Mouse (Mus musculus) myocyte (in vitro differentiated cells): ENCODE measurements around the gene Ociad2. TPM values are rescaled to one million over a fixed set of nuclear protein-coding genes. Genes with fewer than 3 reads are reported as not detected.

Experiments used
- H3K27me3 ChIP-seq: one replicate; pipeline ENCODE4 v1.6.1; 2011; ENCODE audit not compliant: control insufficient read depth, insufficient read depth, insufficient read length
- H3K36me3 ChIP-seq: one replicate; pipeline ENCODE4 v1.6.1; 2011; ENCODE audit not compliant: control insufficient read depth, insufficient read depth
- H3K4me2 ChIP-seq: one replicate; pipeline ENCODE4 v1.6.1; 2011; ENCODE audit warnings: low read depth, control low read depth
- H3K4me3 ChIP-seq: one replicate; pipeline ENCODE4 v1.5.1; 2011; ENCODE audit warnings: mild to moderate bottlenecking, control low read depth, moderate library complexity
- H3K79me2 ChIP-seq: one replicate; pipeline ENCODE4 v1.6.1; 2011; ENCODE audit not compliant: control insufficient read depth, insufficient read depth
- H3ac ChIP-seq: one replicate; pipeline ENCODE4 v1.6.1; 2011; ENCODE audit not compliant: control insufficient read depth, insufficient read length
- CEBPB ChIP-seq: IDR thresholded peaks from 2 replicates; pipeline ENCODE4 v1.6.1; 2011; ENCODE audit warnings: mild to moderate bottlenecking, moderate library complexity; ENCODE audit not compliant: poor library complexity, insufficient read depth, severe bottlenecking
- E2F4 ChIP-seq: IDR thresholded peaks from one replicate; pipeline ENCODE4 v1.6.1; 2011; ENCODE audit warnings: mild to moderate bottlenecking, control low read depth, moderate library complexity; ENCODE audit not compliant: insufficient read depth
- MAX ChIP-seq: IDR thresholded peaks from one replicate; pipeline ENCODE4 v1.6.1; 2011; ENCODE audit warnings: low read depth, mild to moderate bottlenecking, control low read depth
- MYOD1 ChIP-seq, 3 experiments: IDR thresholded peaks; one replicate each; pipeline ENCODE4 v1.6.1; 2011; ENCODE audit warnings: control low read depth in 2 of 3, low read depth in 2 of 3, mild to moderate bottlenecking in 2 of 3, moderate library complexity in 1 of 3; ENCODE audit not compliant: insufficient read length in 2 of 3, control insufficient read depth in 1 of 3
- MYOG ChIP-seq, 3 experiments: IDR thresholded peaks; one replicate each; pipeline ENCODE4 v1.6.1; 2011; ENCODE audit warnings: control low read depth in 2 of 3, low read depth in 2 of 3, mild to moderate bottlenecking in 2 of 3; ENCODE audit not compliant: insufficient read length in 2 of 3, control insufficient read depth in 1 of 3, insufficient read depth in 1 of 3
- POLR2A ChIP-seq: IDR thresholded peaks from one replicate; pipeline ENCODE4 v1.6.1; 2011; ENCODE audit warnings: low read depth, mild to moderate bottlenecking, control low read depth, moderate library complexity; ENCODE audit not compliant: insufficient read length
- POLR2AphosphoS2 ChIP-seq: IDR thresholded peaks from one replicate; pipeline ENCODE4 v1.6.1; 2011; ENCODE audit warnings: low read depth, control low read depth; ENCODE audit not compliant: insufficient read length
- REST ChIP-seq: IDR thresholded peaks from one replicate; pipeline ENCODE4 v1.6.1; 2011; ENCODE audit warnings: mild to moderate bottlenecking, control low read depth, moderate library complexity; ENCODE audit not compliant: insufficient read depth, insufficient read length
- SRF ChIP-seq: IDR thresholded peaks from one replicate; pipeline ENCODE4 v1.6.1; 2011; ENCODE audit warnings: low read depth; ENCODE audit not compliant: control insufficient read depth, insufficient read length
- TCF12 ChIP-seq: IDR thresholded peaks from one replicate; pipeline ENCODE4 v1.6.1; 2011; ENCODE audit warnings: mild to moderate bottlenecking, control low read depth; ENCODE audit not compliant: poor library complexity, insufficient read depth, severe bottlenecking
- TCF3 ChIP-seq: IDR thresholded peaks from one replicate; pipeline ENCODE4 v1.6.1; 2011; ENCODE audit warnings: low read depth, control low read depth; ENCODE audit not compliant: insufficient read length
- USF1 ChIP-seq: IDR thresholded peaks from one replicate; pipeline ENCODE4 v1.6.1; 2011; ENCODE audit warnings: low read depth, mild to moderate bottlenecking, control low read depth, moderate library complexity
- polyA plus RNA-seq: library from polyadenylated mRNA; unstranded; fragments of >200 nt; fragmentation: generic; extraction: Trizol; gene quantifications from one replicate; pipeline ENCODE4 v1.2.1, GENCODE M21; 2012; ENCODE audit warnings: missing spikeins

Ociad2 gene
- polyA plus RNA-seq, 1 experiment: 4.1 TPM

DNA sequence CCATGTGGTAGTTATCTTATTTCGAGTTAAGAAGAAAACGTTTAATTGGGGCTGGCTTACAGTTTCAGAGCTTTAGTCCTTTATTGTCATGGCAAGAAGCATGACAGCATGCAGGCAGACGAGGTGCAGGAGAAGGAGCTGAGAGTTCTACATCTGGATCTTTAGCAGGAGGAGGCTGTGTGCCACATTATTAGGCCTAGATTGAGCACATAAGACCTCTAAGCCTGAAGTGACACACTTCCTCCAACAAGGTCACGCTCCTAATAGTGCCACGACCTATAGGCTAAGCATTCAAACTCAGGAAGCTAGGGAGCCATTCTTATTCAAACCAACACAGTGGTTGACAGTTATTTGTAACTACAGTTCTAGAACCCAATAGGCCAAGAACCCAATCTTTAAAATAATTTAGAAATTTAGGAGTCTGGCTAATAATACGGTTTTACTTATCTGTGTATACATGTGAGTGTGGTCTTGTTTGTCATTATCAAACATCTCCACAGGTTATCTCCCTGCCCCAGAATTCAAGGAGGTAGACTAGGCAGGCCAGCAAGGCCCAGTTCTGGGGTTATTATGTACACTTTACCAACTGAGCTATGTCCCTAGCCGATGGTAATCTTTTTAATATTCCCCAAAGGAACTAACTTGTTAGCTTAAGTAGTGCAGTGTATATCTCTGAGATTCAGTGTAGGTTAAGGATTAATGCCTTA, 39.1 kb downstream of the Ociad2 start:
- Histone ChIP-seq H3ac (no peak overlapping the region), H3K36me3 (peaks cover 75% of the 10 kb centered on the region), H3K4me3 (no peak overlapping the region), H3K27me3 (no peaks in the 10 kb centered on the region), H3K79me2 (peaks cover 29% of the 10 kb centered on the region), H3K4me2 (no peak overlapping the region)
- TF ChIP-seq REST (no peak), TCF12 (no peak), MAX (no peak), SRF (no peak), MYOG (IDR thresholded peaks at IDR 0.05; ENCODE audit: control insufficient read depth in 1 of 3, insufficient read depth in 1 of 3, insufficient read length in 2 of 3, low read depth in 2 of 3) (no peak)

DNA sequence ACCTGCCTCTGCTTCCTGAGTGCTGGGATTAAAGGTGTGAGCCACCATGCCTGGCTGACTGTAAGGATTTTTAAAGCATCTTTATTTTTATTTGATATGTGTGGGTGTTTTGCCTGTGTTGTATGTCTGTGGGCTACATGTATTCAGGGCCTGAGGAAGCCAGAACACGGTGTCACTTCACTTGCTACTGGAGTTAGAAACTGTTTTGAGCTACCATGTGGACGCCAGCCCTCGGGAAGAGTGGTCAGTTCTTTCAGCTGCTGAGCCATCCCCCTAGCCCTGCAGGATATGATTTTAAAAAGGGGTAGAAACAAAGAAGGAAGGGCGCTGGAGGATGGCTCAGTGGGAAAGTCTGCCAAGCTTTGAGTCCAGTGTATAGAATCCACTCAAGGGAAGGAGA, 44.9 kb downstream of the Ociad2 start:
- Histone ChIP-seq H3K27me3 (no peaks in the 10 kb centered on the region), H3K4me2 (no peak overlapping the region), H3K4me3 (no peak overlapping the region), H3K79me2 (peaks cover 69% of the 10 kb centered on the region), H3K36me3 (peaks cover 32% of the 10 kb centered on the region), H3ac (no peak overlapping the region)
- TF ChIP-seq POLR2A (no peak), TCF12 (no peak), SRF (no peak), USF1 (no peak), TCF3 (no peak), CEBPB (no peak), POLR2AphosphoS2 (no peak), MYOG (IDR thresholded peaks at IDR 0.05; ENCODE audit: control insufficient read depth in 1 of 3, insufficient read depth in 1 of 3, insufficient read length in 2 of 3, low read depth in 2 of 3) (no peak), MAX (no peak), E2F4 (no peak)

DNA sequence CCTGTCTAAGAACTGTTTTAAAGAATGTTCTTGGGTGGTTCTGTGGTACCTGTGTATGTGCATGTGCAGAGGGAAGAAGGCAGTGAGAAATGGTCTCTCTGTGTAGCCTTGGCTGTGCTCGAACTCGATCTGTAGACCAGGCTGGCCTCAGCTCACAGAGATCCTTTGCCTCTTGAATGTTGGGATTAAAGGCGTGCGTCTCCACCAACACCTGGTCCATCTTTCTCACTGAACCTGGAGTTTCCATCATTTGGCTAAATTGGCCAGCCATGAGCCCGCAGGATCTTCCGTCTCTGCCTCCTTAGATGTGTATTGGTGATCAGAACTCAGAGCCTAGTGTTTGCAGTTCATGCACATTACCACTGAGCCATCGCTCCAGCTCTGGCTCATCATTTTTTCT, 45.8 kb downstream of the Ociad2 start:
- TF ChIP-seq MYOD1 (IDR thresholded peaks at IDR 0.05; ENCODE audit: control insufficient read depth in 1 of 3, insufficient read length in 2 of 3, low read depth in 2 of 3): no peak
- TF ChIP-seq TCF12: no peak
- TF ChIP-seq E2F4: no peak
- TF ChIP-seq REST: no peak
- no peak for TF ChIP-seq TCF3
- no peak for TF ChIP-seq USF1
- TF ChIP-seq POLR2A: no peak
- no peak for TF ChIP-seq MAX
- no peak for TF ChIP-seq POLR2AphosphoS2
- no peak for TF ChIP-seq SRF
- TF ChIP-seq CEBPB: no peak
- TF ChIP-seq MYOG (IDR thresholded peaks at IDR 0.05; ENCODE audit: control insufficient read depth in 1 of 3, insufficient read depth in 1 of 3, insufficient read length in 2 of 3, low read depth in 2 of 3): no peak
- no peaks in the 10 kb centered on the region for H3K27me3 ChIP-seq
- peaks cover 23% of the 10 kb centered on the region for H3K36me3 ChIP-seq
- no peak overlapping the region for H3ac ChIP-seq
- peaks cover 69% of the 10 kb centered on the region for H3K79me2 ChIP-seq
- no peak overlapping the region for H3K4me3 ChIP-seq
- H3K4me2 ChIP-seq: peak overlapping the region; percentile 24

DNA sequence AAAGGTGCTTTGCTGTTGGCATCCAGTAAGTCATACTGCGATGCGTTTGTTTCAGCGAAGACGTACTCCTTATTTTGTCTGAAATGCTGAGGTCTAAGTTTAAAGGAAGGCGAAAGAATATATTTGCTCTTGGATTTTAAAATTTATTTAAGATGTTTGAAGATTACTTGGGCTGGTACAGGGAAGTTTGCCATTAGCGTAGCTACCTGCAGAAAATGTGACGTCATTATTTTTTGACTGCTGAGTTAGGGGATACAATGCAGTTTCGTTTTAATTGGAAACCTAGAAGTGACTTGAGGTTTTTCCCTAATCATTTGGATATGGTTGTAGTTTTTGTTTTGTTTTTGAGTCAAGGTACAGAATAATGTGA, 47.4 kb downstream of the Ociad2 start:
- TF ChIP-seq CEBPB: no peak
- no peak for TF ChIP-seq MYOD1 (IDR thresholded peaks at IDR 0.05; ENCODE audit: control insufficient read depth in 1 of 3, insufficient read length in 2 of 3, low read depth in 2 of 3)
- TF ChIP-seq E2F4: no peak
- no peak for TF ChIP-seq MYOG (IDR thresholded peaks at IDR 0.05; ENCODE audit: control insufficient read depth in 1 of 3, insufficient read depth in 1 of 3, insufficient read length in 2 of 3, low read depth in 2 of 3)
- TF ChIP-seq POLR2A: no peak
- no peak for TF ChIP-seq USF1
- TF ChIP-seq SRF: no peak
- TF ChIP-seq MAX: no peak
- no peak for TF ChIP-seq TCF12
- no peak for TF ChIP-seq POLR2AphosphoS2
- TF ChIP-seq REST: no peak
- no peak for TF ChIP-seq TCF3

More for the DNA sequence above, 47.4 kb downstream of the Ociad2 start:
- Histone ChIP-seq H3K36me3 (peaks cover 19% of the 10 kb centered on the region), H3K4me3 (peak overlapping the region; percentile 84), H3K27me3 (no peaks in the 10 kb centered on the region), H3K79me2 (peaks cover 57% of the 10 kb centered on the region), H3K4me2 (peak overlapping the region; percentile 83), H3ac (peak overlapping the region; percentile 55)
